Mouse (Mus musculus): Measurements from ENCODE around the gene Arhgap32.

Arhgap32 gene

DNA sequence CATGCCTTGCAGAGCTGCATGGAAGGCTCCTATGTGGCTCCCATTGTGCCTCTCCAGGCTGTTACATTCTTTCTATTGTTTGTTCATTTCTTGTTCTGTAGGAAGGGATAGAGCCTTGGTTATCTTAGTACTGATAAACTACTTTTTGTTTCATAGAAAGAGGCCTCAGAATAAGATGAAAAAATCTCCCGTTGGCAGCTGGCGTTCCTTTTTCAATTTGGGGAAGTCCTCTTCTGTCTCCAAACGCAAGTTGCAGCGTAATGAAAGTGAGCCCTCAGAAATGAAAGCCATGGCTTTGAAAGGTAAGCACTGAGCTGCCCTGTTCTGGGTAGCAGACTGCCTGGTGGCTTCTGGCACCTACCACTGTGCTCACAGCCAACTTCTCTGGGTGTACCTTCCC is 134.6 kb downstream of the Arhgap32 start:
- DNase-seq (ENCODE audit: low spot score in 2 of 2): no peak

DNA sequence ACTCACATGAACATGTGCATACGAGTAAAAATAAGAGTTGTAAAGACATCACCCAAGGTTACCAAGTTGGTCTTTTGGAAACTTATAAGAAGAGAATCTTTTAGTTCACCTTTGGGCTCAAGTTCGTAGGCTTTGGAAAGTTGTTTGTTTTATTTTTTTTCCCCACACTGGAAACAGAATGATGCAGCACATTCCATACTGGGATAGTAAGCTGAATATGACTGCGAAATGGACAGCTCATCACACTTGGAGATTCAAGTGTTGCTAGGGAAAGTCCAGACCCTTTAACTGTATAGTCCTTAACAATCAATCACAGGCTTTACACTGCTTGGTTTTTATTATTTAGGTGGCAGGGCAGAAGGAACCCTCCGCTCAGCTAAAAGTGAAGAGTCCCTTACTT is 137.8 kb downstream of the Arhgap32 start:
- no peak for DNase-seq (ENCODE audit: low spot score in 2 of 2)

DNA sequence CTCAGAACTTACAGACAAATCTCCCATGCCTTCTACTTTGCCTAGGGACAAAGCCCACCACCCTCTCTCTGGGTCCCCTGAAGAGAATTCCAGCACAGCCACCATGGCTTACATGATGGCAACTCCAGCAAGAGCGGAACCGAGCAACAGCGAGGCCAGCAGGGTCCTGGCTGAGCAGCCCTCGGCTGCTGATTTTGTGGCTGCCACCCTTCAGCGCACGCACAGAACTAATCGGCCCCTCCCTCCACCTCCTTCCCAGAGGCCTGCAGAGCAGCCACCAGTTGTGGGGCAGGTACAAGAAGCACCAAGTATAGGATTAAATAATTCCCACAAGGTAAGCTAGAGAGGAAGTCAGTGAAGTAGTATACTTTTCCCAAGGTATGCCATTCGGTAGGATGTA is 141.4 kb downstream of the Arhgap32 start:
- no peak for DNase-seq (ENCODE audit: low spot score in 2 of 2)

DNA sequence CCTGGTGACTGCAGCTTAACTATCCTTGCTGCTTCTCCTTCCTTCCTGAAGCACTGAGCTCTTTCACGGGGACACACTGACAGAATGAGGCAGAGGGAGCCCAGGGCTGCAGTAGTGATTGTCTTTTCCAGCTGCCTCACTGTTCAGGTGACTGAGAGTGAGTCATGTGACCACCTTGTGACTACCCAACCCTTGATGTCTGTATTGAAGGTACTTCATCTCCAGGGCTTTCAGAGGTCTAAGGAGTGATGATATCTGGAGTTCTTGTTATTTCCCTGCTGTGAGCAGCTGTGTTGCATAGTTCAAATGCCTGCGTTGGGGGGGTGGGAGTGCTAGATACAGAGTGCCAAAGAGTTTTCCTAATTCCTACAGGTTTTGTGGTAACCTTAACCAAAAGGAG is 141.9 kb downstream of the Arhgap32 start:
- no peak for DNase-seq (ENCODE audit: low spot score in 2 of 2)

DNA sequence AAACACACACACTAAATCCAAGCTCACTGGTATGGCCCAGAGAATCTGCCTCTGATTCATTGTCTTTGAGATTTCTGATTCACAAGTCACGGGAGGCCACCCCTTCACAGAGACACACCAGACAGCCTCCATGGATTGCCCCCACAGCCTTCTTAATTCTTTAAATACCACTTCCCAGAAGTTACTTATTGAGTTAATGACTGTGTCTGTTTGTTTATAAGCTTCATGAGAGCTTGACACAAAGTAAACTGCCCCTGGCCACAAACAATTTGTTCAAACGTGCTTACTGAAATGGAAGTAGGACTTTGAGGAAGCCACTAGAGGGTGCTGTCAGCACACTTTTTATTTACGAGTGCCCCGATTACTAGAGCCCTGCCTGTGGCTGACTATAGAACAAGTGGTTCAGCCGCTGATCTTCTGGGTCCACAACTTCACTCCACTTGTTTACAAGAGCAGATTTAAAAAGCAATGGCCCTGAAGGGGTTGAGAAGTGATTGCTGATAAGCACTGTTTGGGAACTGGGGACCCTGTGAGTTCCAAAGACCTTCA is 156.0 kb downstream of the Arhgap32 start:
- DNase-seq (ENCODE audit: low spot score in 2 of 2): peak; percentile 28 to 39

DNA sequence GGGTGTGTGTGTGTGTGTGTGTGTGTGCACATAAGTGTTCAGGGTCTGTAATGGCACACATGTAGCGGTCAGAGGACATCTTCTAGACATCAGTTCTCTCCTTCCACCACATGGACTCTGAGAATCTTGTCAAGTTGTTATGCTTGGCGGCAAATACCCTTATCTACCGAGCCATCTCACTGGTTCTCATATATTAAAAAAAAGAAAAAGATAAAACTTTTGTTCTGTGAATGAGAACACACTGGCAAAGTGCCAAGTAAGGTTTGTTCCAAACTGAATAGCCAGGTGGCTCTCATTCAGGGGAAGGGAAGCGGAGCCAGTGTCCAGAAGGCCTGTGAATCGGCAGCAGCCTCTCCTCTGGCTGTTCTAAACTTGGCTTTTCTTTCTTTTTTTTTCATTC is 162.1 kb downstream of the Arhgap32 start:
- DNase-seq (ENCODE audit: low spot score in 2 of 2): no peak

DNA sequence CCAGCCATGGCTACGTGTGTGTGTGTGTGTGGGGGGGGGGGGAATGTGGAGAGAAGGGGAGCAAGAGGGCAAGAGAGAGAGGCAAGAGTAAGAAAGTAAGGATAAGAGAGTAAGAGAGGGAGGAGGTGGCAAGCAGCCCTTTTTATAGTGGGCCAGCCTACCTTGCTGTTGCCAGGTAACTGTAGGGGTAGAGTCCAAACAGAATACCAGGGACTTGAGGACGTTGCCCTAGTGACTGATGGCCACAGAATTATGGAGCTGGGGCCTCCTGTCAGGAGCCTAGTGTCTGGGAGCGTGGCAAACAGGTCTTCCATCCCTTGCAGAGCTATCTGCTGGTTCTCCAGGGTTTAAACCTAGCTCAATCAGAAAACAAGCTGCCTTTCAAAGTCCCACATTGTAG is 163.9 kb downstream of the Arhgap32 start:
- no peak for DNase-seq (ENCODE audit: low spot score in 2 of 2)

DNA sequence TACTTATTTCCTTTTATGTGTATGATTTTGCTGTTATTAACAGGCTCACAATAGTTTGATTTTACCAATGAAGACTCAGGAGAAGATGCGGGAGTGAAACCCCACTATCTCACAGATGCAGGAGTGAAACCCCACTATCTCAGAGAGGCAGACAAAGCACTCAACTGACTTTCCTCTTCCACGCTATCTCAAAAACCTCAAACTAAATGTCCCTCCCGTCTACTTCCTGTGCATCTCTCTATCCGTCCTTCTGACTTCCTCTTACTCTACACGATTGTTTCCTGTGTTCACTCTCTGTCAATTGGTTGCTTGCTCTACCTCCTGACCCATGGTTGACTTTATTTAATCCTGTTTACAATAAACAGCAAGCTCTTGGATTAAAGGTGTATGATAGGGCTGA is 164.5 kb downstream of the Arhgap32 start:
- no peak for DNase-seq (ENCODE audit: low spot score in 2 of 2)

DNA sequence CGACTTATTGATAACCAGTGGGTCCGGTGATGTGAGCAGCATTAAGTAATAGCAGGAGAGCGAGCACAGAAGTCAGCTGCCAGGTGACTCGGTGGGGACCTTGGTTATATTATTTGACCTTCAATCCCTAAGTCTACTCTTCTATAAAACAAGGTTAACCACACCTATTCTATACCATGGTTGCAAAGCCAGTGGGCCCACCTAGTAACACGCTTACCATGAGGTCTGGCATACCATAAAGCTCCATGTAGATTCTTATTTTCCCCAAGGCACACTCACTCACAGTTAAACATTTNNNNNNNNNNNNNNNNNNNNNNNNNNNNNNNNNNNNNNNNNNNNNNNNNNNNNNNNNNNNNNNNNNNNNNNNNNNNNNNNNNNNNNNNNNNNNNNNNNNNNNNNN is 167.7 kb downstream of the Arhgap32 start:
- DNase-seq (ENCODE audit: low spot score in 2 of 2): no peak

DNA sequence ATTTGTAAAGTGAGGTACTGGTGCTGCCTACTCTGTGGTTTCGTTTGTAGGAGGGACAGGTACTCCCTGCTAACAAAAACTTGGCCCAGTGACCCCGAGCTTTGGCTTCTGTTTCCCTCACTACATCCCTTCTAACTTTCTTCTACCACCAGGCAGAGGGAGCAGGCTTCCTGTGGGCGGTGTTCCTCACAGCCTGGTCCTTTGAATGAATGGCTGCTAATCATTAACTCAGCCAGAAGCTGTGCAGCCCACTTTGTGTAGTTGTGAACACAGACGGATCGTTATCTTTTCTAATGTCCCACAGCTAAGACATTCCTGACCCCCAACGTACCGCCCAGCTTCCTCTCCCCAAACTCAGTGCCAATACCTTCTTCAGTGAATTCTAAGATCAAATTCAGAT is 175.7 kb downstream of the Arhgap32 start:
- DNase-seq (ENCODE audit: low spot score in 2 of 2): no peak

DNA sequence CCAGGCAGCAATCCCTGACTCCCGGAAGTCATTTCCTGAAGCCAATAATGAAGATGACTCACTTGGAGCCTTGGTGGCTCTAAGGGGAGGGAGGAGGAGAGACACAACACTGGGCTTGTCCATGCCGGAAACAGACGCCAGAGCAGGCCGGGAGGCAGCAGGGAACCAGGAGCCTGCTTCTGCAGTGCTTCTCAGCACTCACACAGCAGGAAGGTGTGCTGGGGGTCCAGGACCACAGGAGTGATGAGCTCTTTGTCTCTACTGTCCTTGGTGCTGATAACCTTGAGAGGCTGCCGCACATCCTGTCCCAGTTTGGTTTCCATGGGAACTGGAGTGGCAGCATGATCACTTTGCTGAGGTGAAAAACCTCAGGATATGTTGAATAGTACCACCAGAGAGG is 176.8 kb downstream of the Arhgap32 start:
- no peak for DNase-seq (ENCODE audit: low spot score in 2 of 2)

DNA sequence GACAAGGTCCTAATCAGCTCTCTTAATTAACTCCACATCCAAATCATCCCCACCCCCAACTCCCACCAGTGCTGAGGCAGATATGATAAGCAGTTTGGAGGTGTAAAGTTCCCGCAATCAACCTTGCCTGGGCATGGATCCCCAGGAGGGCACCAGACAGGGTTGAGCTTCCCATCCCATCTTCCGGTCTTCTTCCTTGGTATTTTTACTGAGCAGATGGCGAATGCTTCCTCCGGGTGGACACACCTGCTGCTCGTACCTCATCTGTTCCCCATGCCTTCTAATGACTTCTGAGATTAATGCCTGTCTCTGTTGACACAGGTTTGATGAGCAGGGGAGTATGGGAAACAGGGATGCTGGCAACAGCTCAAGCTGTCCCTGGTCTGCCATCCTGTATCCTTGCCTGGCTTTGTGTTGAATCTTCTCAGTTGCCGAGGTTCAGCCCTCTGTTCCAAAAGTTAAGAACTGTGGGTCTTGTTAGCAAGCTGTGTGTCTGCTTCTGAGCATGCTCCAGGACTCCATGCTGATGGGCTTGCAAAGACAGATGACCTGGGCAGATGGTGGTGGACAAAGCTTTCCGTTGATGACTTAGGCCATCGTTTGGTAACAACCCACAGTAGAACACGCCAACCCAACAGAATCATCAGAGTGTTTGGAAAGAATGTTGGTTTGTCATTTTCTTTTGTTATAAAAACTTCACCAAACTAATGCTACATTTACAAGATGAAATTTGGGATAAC is 179.3 kb downstream of the Arhgap32 start:
- no peak for DNase-seq (ENCODE audit: low spot score in 2 of 2)

DNA sequence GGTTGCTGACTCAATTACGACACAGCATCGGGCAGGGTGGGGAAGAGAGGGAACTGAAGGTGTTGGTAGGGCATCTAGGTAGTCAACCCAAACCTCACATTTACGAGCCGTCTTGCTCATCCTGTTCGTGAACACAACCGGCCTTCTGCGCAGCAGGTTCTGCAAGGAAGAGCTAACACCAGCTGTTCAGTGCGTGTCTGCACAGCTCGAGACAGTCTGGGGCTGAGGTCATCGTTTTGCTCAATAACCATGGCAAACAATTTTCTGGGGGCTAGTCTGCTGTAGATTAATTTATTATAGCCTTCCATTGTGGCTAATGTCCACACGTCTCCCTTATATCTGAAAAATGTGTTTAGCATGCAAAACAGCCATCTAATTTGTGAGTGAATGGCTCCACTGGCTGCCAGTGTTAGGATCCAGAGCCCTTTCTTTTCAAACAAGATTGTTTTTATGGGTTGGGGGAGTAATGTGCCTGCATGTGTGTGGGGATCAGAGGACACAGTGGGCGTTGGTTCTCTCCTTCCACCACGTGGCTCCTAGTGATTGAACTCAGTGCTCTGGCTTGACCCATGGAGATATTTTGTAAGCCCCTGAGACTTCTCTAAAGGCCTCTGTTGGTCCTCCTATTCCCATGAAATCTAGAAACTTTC is 186.7 kb downstream of the Arhgap32 start:
- no peak for DNase-seq (ENCODE audit: low spot score in 2 of 2)

DNA sequence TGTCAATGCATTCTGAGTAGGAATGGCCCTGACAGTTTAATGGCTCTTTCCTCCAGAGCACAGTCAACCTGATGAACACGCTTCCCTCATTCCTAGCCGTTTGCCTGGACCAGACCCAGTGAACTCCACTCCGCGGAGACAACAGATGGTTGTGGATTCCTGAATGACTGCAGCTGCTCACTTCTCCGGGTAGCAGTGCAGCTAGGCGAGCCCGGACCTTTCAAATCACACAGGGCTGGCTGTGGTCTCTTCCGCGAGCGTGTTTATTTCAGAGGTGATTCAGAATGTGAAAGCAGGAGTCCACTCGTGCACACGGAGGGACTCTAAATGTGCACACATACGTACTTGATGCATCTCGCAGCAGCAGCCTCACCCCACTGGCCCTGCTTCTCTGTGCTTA is 195.8 kb downstream of the Arhgap32 start:
- DNase-seq (ENCODE audit: low spot score in 2 of 2): no peak

DNA sequence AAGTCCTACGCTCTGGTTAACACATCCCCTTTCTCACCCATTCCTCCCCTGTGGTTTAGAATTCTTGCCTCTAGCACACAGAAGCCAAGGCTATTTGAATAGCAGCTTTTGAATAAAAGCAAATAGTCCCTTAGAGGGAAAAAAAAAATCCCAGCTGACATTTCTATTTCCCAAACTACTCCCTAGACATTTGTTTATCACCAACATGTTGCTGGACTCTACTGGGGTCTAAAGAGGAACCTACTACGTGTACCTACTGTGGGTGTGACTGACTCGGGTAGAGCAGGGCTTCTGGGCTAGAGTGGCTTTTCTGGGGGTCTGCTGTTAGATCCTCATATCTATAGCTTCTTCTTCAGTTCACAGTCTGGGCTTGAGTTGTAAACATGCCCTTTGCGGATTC is 196.3 kb downstream of the Arhgap32 start:
- DNase-seq (ENCODE audit: low spot score in 2 of 2): no peak

DNA sequence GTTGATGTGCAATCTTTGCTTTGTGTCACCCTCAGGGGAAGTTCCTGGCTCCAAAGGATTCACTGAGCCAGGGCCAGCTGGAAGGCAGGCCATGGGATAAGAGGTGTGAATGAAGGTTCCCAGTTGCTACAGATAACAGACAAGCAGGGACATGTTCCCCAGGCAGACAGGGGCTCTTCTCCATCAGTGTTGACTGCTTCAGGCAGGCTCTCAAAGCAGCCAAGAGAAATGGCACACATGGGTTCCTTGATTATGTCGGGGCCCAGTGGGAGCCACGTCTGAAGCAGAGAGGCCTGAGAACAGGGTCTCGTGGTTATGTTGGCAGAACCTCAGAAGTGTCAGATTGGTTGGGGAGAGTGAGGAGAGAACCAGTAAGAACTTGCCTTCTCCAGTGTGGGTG is 198.1 kb downstream of the Arhgap32 start:
- DNase-seq (ENCODE audit: low spot score in 2 of 2): no peak

DNA sequence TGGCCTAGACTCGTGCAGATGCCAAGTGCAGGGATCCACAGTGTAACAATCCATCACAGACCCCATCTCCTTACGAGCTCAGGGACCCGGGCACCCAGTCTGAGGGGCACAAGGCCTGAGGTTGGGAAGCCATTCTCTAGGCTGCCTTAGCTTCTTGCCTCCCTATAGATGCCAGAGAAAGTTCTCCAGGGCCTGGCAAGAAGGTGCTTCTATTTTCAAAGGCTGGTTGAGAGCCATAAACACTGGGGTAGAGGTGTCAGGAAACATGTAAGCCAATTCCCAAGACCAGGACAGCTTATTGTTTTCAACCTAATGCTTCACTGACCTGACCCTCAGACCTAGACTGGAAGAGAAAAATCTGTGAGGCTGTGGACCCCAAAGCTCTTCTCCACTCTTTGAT is 200.1 kb downstream of the Arhgap32 start:
- DNase-seq (ENCODE audit: low spot score in 2 of 2): no peak
